In the genomic region with DNA sequence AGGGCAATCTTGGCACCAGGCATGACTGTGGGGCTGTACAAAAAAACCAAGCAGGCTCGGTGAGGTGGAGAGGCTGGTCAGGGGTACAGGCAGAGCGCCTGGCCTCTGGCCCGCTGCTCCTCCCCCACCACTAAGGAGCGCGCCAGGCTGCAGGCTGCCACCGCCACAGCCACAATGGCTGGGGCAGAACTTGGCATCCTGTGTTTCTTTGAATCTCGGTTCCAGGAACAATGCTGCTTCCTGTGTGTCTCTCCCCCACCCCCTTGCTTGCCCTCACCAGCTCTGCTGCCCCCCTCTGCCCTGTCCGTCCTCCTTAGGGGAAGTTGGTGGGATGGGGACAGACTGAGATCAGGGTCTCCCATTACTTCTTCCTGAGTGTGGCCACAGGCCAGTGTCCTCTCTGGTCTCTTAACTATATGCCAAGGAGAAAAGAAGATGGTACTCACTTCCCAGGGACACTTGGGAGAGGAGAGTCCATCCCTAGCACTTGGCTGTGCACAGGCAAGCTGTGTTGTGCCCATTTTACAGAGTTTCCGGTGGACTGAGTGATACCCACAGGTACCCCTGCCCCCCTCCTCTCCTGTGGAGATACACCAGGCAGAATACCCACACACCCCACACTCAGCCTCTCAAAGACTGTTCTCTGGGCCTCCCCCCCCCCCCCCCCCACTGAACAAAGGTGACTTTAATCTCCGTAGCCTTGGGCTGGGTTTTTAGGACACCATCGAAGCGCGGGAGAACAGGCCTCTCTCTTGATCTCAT, we compare ENCODE assay signal across 8 mouse cellular contexts. TPM values are rescaled to one million over a fixed set of nuclear protein-coding genes. Genes with fewer than 3 reads are reported as not detected.
A peak's percentile ranks its signal among the peaks of the same experiment; 100 is the strongest.
DNase-seq lines count a peak whose midpoint lies in the region; ATAC-seq and TF ChIP-seq lines count a peak whose summit lies in the region.

No protein-coding gene starts in this region.

- H3K27me3 ChIP-seq in hindbrain, embryonic 16.5 days (replicated peaks; ENCODE audit: control insufficient read depth, insufficient read depth, low read length), result peaks cover 10% of the 10 kb centered on the region
- H3K27me3 ChIP-seq in liver, embryonic 13.5 days, result peaks cover 70% of the 10 kb centered on the region

- DNase-seq in cerebellum, postnatal 10 days, result peak; percentile 68 to 78
- DNase-seq in cerebellum, adult 11 months, result no peak
- peak; percentile 73 for DNase-seq in CD4-positive, CD25-positive, alpha-beta regulatory T cell, adult 2 months (ENCODE audit: low read depth, low spot score)
- DNase-seq in liver, embryonic 13.5 days, result no peak
- peak; percentile 51 to 54 for DNase-seq in natural killer cell, adult 2 months (ENCODE audit: low spot score in 2 of 2)
- DNase-seq in ovary, postnatal 36 days (ENCODE audit: low spot score), result no peak

- peak; percentile 50 for ATAC-seq in hindbrain, embryonic 16.5 days
- no peak for ATAC-seq in liver, embryonic 13.5 days (ENCODE audit: low read depth)

- peak overlapping the region; percentile 71 for H3K27ac ChIP-seq in embryonic fibroblast, embryonic 13.5 days (ENCODE audit: insufficient read depth, low read length)
- H3K27ac ChIP-seq in hindbrain, embryonic 16.5 days (ENCODE audit: low read depth, low read length), result peak overlapping the region; percentile 82
- H3K27ac ChIP-seq in liver, embryonic 13.5 days, result peak overlapping the region; percentile 81

- WGBS in hindbrain, embryonic 16.5 days, result 5% methylated on average over 13 of the region's 13 CpGs
- WGBS in liver, embryonic 13.5 days (ENCODE audit: insufficient replicate concordance), result 21% methylated on average over 13 of the region's 13 CpGs

- H3K4me2 ChIP-seq in hindbrain, embryonic 16.5 days (ENCODE audit: low read length), result peak overlapping the region; percentile 90
- H3K4me2 ChIP-seq in liver, embryonic 13.5 days, result peak overlapping the region; percentile 87

- peak overlapping the region; percentile 53 for H3K4me3 ChIP-seq in embryonic fibroblast, embryonic 13.5 days (ENCODE audit: insufficient read depth, low read length)
- H3K4me3 ChIP-seq in hindbrain, embryonic 16.5 days (ENCODE audit: low read length), result peak overlapping the region; percentile 60
- H3K4me3 ChIP-seq in liver, embryonic 13.5 days (replicated peaks), result peak overlapping the region; percentile 75

- peaks cover 2% of the 10 kb centered on the region; the same call in 1 of the 2 replicates for H3K36me3 ChIP-seq in hindbrain, embryonic 16.5 days (ENCODE audit: control insufficient read depth, insufficient read depth, low read length)
- peaks cover 37% of the 10 kb centered on the region for H3K36me3 ChIP-seq in liver, embryonic 13.5 days

- TF ChIP-seq POLR2A in embryonic fibroblast, embryonic 13.5 days (IDR thresholded peaks at IDR 0.05; ENCODE audit: low read depth, low read length), result no peak

- H3K9me3 ChIP-seq in hindbrain, embryonic 16.5 days (ENCODE audit: control insufficient read depth, low read length), result no peaks in the 10 kb centered on the region
- H3K9me3 ChIP-seq in liver, embryonic 13.5 days (replicated peaks), result no peaks in the 10 kb centered on the region

- TF ChIP-seq CTCF in embryonic fibroblast, embryonic 13.5 days (IDR thresholded peaks at IDR 0.05; ENCODE audit: borderline replicate concordance, insufficient read depth, low read length), result no peak

- H3K9ac ChIP-seq in hindbrain, embryonic 16.5 days (ENCODE audit: low read depth, low read length), result peak overlapping the region; percentile 61
- H3K9ac ChIP-seq in liver, embryonic 13.5 days, result peak overlapping the region; percentile 86

- H3K4me1 ChIP-seq in embryonic fibroblast, embryonic 13.5 days (ENCODE audit: control insufficient read depth, insufficient read depth, low read length), result peaks cover 6% of the 10 kb centered on the region
- H3K4me1 ChIP-seq in hindbrain, embryonic 16.5 days (ENCODE audit: control insufficient read depth, insufficient read depth, low read depth, low read length), result peaks cover 43% of the 10 kb centered on the region
- H3K4me1 ChIP-seq in liver, embryonic 13.5 days (replicated peaks), result peaks cover 95% of the 10 kb centered on the region

RNA-seq across cellular contexts. Expression of a gene that starts 2.6 kb away (rescaled TPM):
- 7.1 and 8.2 TPM in 2 replicates for polyA plus RNA-seq in embryonic fibroblast, embryonic 13.5 days (2011; ENCODE audit: insufficient read length, low read depth, missing spikeins)
- polyA plus RNA-seq in hindbrain, embryonic 16.5 days (2015; fragmentation: Nextera tagmentation; extraction: Ambion mirVana), result 27.1 and 30.2 TPM in 2 replicates
- polyA plus RNA-seq in liver, embryonic 13.5 days (2015; fragmentation: Nextera tagmentation; extraction: Ambion mirVana), result 7.6 and 8.0 TPM in 2 replicates

RNA-seq across cellular contexts. Expression of a gene that starts 39.1 kb away (rescaled TPM):
- polyA plus RNA-seq in embryonic fibroblast, embryonic 13.5 days (2011; ENCODE audit: insufficient read length, low read depth, missing spikeins), result 79.6 and 95.0 TPM in 2 replicates
- 56.0 and 68.9 TPM in 2 replicates for polyA plus RNA-seq in hindbrain, embryonic 16.5 days (2015; fragmentation: Nextera tagmentation; extraction: Ambion mirVana)
- 4.8 and 4.9 TPM in 2 replicates for polyA plus RNA-seq in liver, embryonic 13.5 days (2015; fragmentation: Nextera tagmentation; extraction: Ambion mirVana)

RNA-seq across cellular contexts. Expression of a gene that starts 44.8 kb away (rescaled TPM):
- polyA plus RNA-seq in embryonic fibroblast, embryonic 13.5 days (2011; ENCODE audit: insufficient read length, low read depth, missing spikeins), result not detected in 2 replicates
- 0.36 TPM in 1 of 2 replicates, not detected in the other for polyA plus RNA-seq in hindbrain, embryonic 16.5 days (2015; fragmentation: Nextera tagmentation; extraction: Ambion mirVana)
- 4.6 and 4.9 TPM in 2 replicates for polyA plus RNA-seq in liver, embryonic 13.5 days (2015; fragmentation: Nextera tagmentation; extraction: Ambion mirVana)

Comparison
In these comparisons a context has a peak if more than half of its experiments do, and no peak if none do; other contexts are left out.
1. DNase-seq: peak in cerebellum, postnatal 10 days (2 of 2), CD4-positive, CD25-positive, alpha-beta regulatory T cell, adult 2 months (single experiment) and natural killer cell, adult 2 months (2 of 2); none in cerebellum, adult 11 months (single experiment), liver, embryonic 13.5 days (single experiment) and ovary, postnatal 36 days (single experiment).
2. Peak in every context shown above with its lines, with median percentiles within 50 percentile points of each other: H3K27ac ChIP-seq and H3K4me3 ChIP-seq.